Mouse (Mus musculus) liver, adult 2 months (tissue): ENCODE results near the gene Galt.

Experiments used
- CTCF ChIP-seq: fragments of 200-500 bp; IDR thresholded peaks from 2 replicates; pipeline ENCODE4 v1.5.1; 2011; ENCODE audit warnings: low read depth, low read length, control low read depth
- POLR2A ChIP-seq: fragments of 200-500 bp; IDR thresholded peaks from 2 replicates; pipeline ENCODE4 v1.6.1; 2011; ENCODE audit warnings: low read length, control low read depth; ENCODE audit not compliant: insufficient read depth; ENCODE audit errors: extremely low read depth

DNA sequence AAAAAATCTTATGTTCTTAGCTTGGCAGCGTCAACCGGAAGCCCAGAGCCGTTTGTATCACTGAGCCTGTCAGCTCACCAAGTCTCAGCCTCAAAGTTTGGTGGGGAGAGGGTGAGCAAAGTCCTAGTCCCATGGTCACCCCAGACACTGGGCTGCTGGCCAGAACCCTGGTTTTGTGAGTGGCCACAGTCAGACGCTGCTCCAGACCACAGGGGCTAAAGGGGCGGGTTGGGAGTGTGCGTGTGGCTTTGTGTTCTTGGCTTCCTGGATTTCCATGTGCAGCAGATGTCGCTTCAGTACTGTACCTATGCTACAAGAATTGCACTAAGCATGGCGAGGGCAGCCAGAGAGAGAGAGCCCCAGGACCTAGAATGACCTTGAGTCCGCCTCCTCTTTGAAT lies 4.2 kb downstream of the Galt start:
- peak; percentile 28 for TF ChIP-seq CTCF
- TF ChIP-seq POLR2A, result no peak
